Mouse (Mus musculus) ES-E14 (cell line): ENCODE data around the gene Adam17. TPM values are rescaled to one million over a fixed set of nuclear protein-coding genes. Genes with fewer than 3 reads are reported as not detected.

Experiments
- DNase-seq: peaks from one replicate; pipeline ENCODE4 v3.0.0-alpha.2; 2013; ENCODE audit warnings: low read depth, low spot score
- H3K27ac ChIP-seq: 2 replicates; pipeline ENCODE4 v1.5.1; 2012; ENCODE audit warnings: low read depth, mild to moderate bottlenecking, low read length, moderate library complexity, mixed read lengths; ENCODE audit not compliant: poor library complexity, insufficient read depth, severe bottlenecking
- H3K36me3 ChIP-seq: 2 replicates; pipeline ENCODE4 v1.6.1; 2012; ENCODE audit warnings: mild to moderate bottlenecking, low read length, moderate library complexity, mixed read lengths; ENCODE audit not compliant: control insufficient read depth, poor library complexity, insufficient read depth, severe bottlenecking
- H3K4me1 ChIP-seq, 2 experiments: fragments of 150-350 bp in 1 of 2; sonication (generic) in 1 of 2; 2 replicates each; pipeline ENCODE4 v1.6.1; 2012; ENCODE audit warnings: low read length in 2 of 2, mild to moderate bottlenecking in 1 of 2, mixed read lengths in 1 of 2; ENCODE audit not compliant: control insufficient read depth in 2 of 2, insufficient read depth in 2 of 2, poor library complexity in 1 of 2
- H3K4me3 ChIP-seq, 2 experiments: fragments of 150-350 bp in 1 of 2; sonication (generic) in 1 of 2; 2 replicates each; pipeline ENCODE4 v1.5.1; 2012; ENCODE audit warnings: low read length in 2 of 2, low read depth in 1 of 2, mild to moderate bottlenecking in 1 of 2, mixed read lengths in 1 of 2; ENCODE audit not compliant: insufficient read depth in 1 of 2, poor library complexity in 1 of 2, severe bottlenecking in 1 of 2
- H3K9ac ChIP-seq: 2 replicates; pipeline ENCODE4 v1.6.1; 2012; ENCODE audit warnings: low read depth, mild to moderate bottlenecking, low read length, mixed read lengths; ENCODE audit not compliant: poor library complexity, insufficient read depth, severe bottlenecking
- H3K9me3 ChIP-seq: fragments of 150-350 bp; sonication (generic); 2 replicates; pipeline ENCODE4 v1.6.1; 2012; ENCODE audit warnings: low read depth, mild to moderate bottlenecking, low read length; ENCODE audit not compliant: control insufficient read depth, insufficient read depth
- CHD2 ChIP-seq: IDR thresholded peaks from 2 replicates; pipeline ENCODE4 v1.6.1; 2014; ENCODE audit warnings: mild to moderate bottlenecking, low read depth, low read length, inconsistent platforms
- HCFC1 ChIP-seq: IDR thresholded peaks from 2 replicates; pipeline ENCODE4 v1.6.1; 2012; ENCODE audit warnings: low read length, inconsistent platforms, borderline replicate concordance; ENCODE audit not compliant: insufficient read depth
- MAFK ChIP-seq: IDR thresholded peaks from 2 replicates; pipeline ENCODE4 v1.6.1; 2014; ENCODE audit warnings: mild to moderate bottlenecking, low read depth, low read length, inconsistent platforms; ENCODE audit not compliant: insufficient read depth
- ZC3H11A ChIP-seq: IDR thresholded peaks from 2 replicates; pipeline ENCODE4 v1.6.1; 2012; ENCODE audit warnings: low read depth, mild to moderate bottlenecking, inconsistent platforms, low read length, borderline replicate concordance
- ZNF384 ChIP-seq: IDR thresholded peaks from 2 replicates; pipeline ENCODE4 v1.6.1; 2012; ENCODE audit warnings: low read depth, low read length, inconsistent platforms
- in situ Hi-C, 2 experiments: fragments of 600-800 bp; cut with MboI; formaldehyde crosslinking; loops; one replicate each; pipeline ENCODE4 v1.15.1; 2025; ENCODE audit warnings: low sequenced_read_pairs in 2 of 2, inconsistent platforms in 1 of 2; ENCODE audit not compliant: unreplicated experiment in 2 of 2
- total RNA-seq: library from RNA; depleted of rRNA; stranded (reverse); fragments of 300-350 nt; gene quantifications from 2 replicates; pipeline ENCODE4 v1.2.3, GENCODE M21; 2012

Adam17 gene
- total RNA-seq, 1 experiment: 56.7 TPM

- H3K27ac ChIP-seq: no peak overlapping the region
- in situ Hi-C loops: loop anchor here in 1 of 2 experiments (10.0 kb wide), 1 partner anchor 55 kb away; no protein-coding TSS in a partner anchor
- DNase-seq: no peak
- H3K9ac ChIP-seq: no peak overlapping the region
- H3K4me3 ChIP-seq: no peak overlapping the region
- peaks cover 45% of the 10 kb centered on the region for H3K36me3 ChIP-seq
- TF ChIP-seq MAFK: no peak
- TF ChIP-seq ZC3H11A: no peak
- TF ChIP-seq HCFC1: no peak
- no peak for TF ChIP-seq ZNF384
- no peak for TF ChIP-seq CHD2
- no peaks in the 10 kb centered on the region for H3K4me1 ChIP-seq
- no peaks in the 10 kb centered on the region for H3K9me3 ChIP-seq
Measured at GRCm38 (mm10) chr12:21329661-21330400, 43.6 kb downstream of the Adam17 start.

DNA sequence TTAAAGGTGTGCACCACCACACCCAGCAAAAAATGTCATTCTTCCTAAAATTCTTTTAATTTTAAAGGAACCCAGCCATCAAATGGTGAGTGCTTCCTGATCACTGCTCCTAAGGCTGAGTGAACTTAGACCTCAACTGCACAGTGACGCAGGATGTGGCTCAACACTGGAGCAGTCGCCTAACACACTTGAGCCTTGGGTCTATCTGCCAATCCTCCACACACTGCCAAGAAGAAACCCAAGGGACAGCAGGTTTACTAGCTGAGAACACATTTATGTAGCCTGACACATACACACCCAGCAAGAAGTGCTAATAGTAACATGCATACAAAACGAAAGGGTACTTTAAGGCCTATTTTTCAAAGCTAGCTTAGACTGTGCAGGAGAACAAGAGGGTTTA is 47.1 kb downstream of the Adam17 start:
- Histone ChIP-seq H3K4me1 (no peaks in the 10 kb centered on the region), H3K27ac (no peak overlapping the region), H3K4me3 (no peak overlapping the region), H3K9ac (no peak overlapping the region), H3K36me3 (peaks cover 38% of the 10 kb centered on the region), H3K9me3 (no peaks in the 10 kb centered on the region)
- in situ Hi-C loops: loop anchor here in 1 of 2 experiments (10.0 kb wide), 1 partner anchor 58 kb away; no protein-coding TSS in a partner anchor
- no peak for DNase-seq
- TF ChIP-seq MAFK: no peak
- TF ChIP-seq ZC3H11A: no peak
- TF ChIP-seq HCFC1: no peak
- no peak for TF ChIP-seq ZNF384

- H3K4me1 ChIP-seq: no peaks in the 10 kb centered on the region
- H3K9ac ChIP-seq: no peak overlapping the region
- H3K9me3 ChIP-seq: no peaks in the 10 kb centered on the region
- peaks cover 32% of the 10 kb centered on the region for H3K36me3 ChIP-seq
- in situ Hi-C loops: loop anchor here in 1 of 2 experiments (10.0 kb wide), 1 partner anchor 60 kb away; no protein-coding TSS in a partner anchor
- H3K27ac ChIP-seq: no peak overlapping the region
- H3K4me3 ChIP-seq: no peak overlapping the region
- no peak for TF ChIP-seq MAFK
- TF ChIP-seq ZNF384: no peak
- TF ChIP-seq HCFC1: no peak
- TF ChIP-seq ZC3H11A: no peak
- TF ChIP-seq CHD2: no peak
- DNase-seq: no peak
Measured at GRCm38 (mm10) chr12:21325266-21325665, 48.2 kb downstream of the Adam17 start.

DNA sequence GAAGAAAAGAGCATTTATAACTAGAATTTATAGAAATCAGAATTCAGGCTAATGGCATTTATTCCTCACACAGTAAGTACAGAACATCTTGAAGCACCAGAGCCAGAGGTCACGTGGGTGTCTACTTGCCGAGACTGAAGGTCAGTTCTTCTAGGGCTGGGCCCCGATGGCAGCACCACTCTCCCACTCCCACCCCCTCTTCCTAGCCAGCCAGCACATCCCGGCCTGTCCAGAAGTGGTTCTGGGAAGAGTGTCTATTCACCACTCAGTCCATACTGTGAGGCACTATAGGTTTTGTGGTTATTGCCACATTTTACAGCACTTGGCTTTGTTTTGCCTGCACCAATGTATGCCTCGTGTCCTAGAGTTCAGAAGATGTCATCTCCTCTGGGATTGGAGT is 49.3 kb downstream of the Adam17 start:
- in situ Hi-C loops: loop anchor here in 1 of 2 experiments (10.0 kb wide), 1 partner anchor 61 kb away; no protein-coding TSS in a partner anchor
- TF ChIP-seq MAFK: no peak
- TF ChIP-seq ZC3H11A: no peak
- no peak for TF ChIP-seq HCFC1
- H3K36me3 ChIP-seq: peaks cover 27% of the 10 kb centered on the region

DNA sequence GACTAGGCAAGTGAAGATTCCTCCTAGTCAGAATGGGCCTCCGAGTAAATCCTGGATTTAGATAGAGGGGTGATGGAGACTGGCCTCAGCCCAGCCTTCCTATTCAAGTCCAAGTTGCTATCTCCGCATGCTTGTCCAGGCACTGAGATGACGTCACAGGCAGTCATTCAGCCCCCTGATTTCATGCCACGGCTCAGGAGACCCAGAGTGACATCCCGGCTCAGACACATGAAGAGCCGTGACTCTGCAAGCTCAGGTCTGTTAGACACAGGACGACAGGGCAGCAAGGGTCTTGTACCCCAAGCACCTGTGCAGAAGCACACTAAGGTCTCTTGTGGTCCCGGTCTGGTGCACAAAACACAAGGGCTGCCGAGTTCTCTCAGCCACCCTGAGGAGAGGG is 50.6 kb downstream of the Adam17 start:
- Histone ChIP-seq H3K27ac (no peak overlapping the region), H3K4me1 (no peaks in the 10 kb centered on the region), H3K36me3 (peaks cover 29% of the 10 kb centered on the region), H3K9ac (no peak overlapping the region), H3K4me3 (no peak overlapping the region), H3K9me3 (no peaks in the 10 kb centered on the region)
- no peak for DNase-seq
- in situ Hi-C loops: loop anchor here in 1 of 2 experiments (10.0 kb wide), 1 partner anchor 62 kb away; no protein-coding TSS in a partner anchor
- no peak for TF ChIP-seq ZC3H11A

More for the DNA sequence above, 49.3 kb downstream of the Adam17 start:
- no peak overlapping the region for H3K9ac ChIP-seq
- H3K9me3 ChIP-seq: no peaks in the 10 kb centered on the region
- no peak overlapping the region for H3K4me3 ChIP-seq
- no peak overlapping the region for H3K27ac ChIP-seq
- DNase-seq: no peak
- no peaks in the 10 kb centered on the region for H3K4me1 ChIP-seq
